Mouse (Mus musculus): Measurements from ENCODE around the gene Pcnx2. TPM values are rescaled to one million over a fixed set of nuclear protein-coding genes. Genes with fewer than 3 reads are reported as not detected.

The Pcnx2 gene
- polyA plus RNA-seq, 1 experiment from 2014 or later = 1.1 TPM

- Histone ChIP-seq H3K36me3 (no peaks in the 10 kb centered on the region), H3K4me2 (replicated peaks) (no peak overlapping the region), H3K27me3 (no peaks in the 10 kb centered on the region), H3K27ac (no peak overlapping the region), H3K9me3 (replicated peaks) (no peaks in the 10 kb centered on the region), H3K4me3 (no peak overlapping the region), H3K4me1 (peaks cover 18% of the 10 kb centered on the region), H3K9ac (no peak overlapping the region)
- WGBS = 62% methylated on average over 4 of the region's 4 CpGs
- no peak for ATAC-seq (ENCODE audit: low FRiP score)
These were observed 179.2 kb downstream of the Pcnx2 start for GRCm38 (mm10) chr8:125718914-125719313.

- no peak for ATAC-seq (ENCODE audit: low FRiP score)
These were observed 181.5 kb downstream of the Pcnx2 start for GRCm38 (mm10) chr8:125716613-125717012.

GRCm38 (mm10) chr8:125716211-125716610 is 181.9 kb downstream of the Pcnx2 start:
- 44% methylated on average over 4 of the region's 4 CpGs for WGBS
- Histone ChIP-seq H3K27ac (0 out of 2 replicates have a peak overlapping the region, but pooled peaks have one; percentile 8), H3K36me3 (no peaks in the 10 kb centered on the region), H3K9me3 (replicated peaks) (no peaks in the 10 kb centered on the region), H3K4me3 (no peak overlapping the region), H3K4me2 (replicated peaks) (no peak overlapping the region), H3K27me3 (no peaks in the 10 kb centered on the region; the same call in 1 of the 2 replicates), H3K9ac (no peak overlapping the region), H3K4me1 (peaks cover 18% of the 10 kb centered on the region)
- ATAC-seq (ENCODE audit: low FRiP score) = no peak

More at GRCm38 (mm10) chr8:125716613-125717012, 181.5 kb downstream of the Pcnx2 start:
- Histone ChIP-seq H3K9me3 (replicated peaks) (no peaks in the 10 kb centered on the region), H3K9ac (no peak overlapping the region), H3K4me2 (replicated peaks) (no peak overlapping the region), H3K4me1 (peaks cover 18% of the 10 kb centered on the region), H3K27me3 (no peaks in the 10 kb centered on the region; the same call in 1 of the 2 replicates), H3K36me3 (no peaks in the 10 kb centered on the region), H3K27ac (0 out of 2 replicates have a peak overlapping the region, but pooled peaks have one; percentile 8), H3K4me3 (no peak overlapping the region)
- 30% methylated on average over 7 of the region's 7 CpGs for WGBS

- no peaks in the 10 kb centered on the region for H3K9me3 ChIP-seq (replicated peaks)
- H3K4me1 ChIP-seq = peaks cover 5% of the 10 kb centered on the region
- no peak overlapping the region for H3K27ac ChIP-seq
- H3K4me3 ChIP-seq = no peak overlapping the region
- no peaks in the 10 kb centered on the region for H3K36me3 ChIP-seq
- 92% methylated on average over 5 of the region's 5 CpGs for WGBS
- H3K27me3 ChIP-seq = no peaks in the 10 kb centered on the region; the same call in 1 of the 2 replicates
- H3K4me2 ChIP-seq (replicated peaks) = no peak overlapping the region
- ATAC-seq (ENCODE audit: low FRiP score) = no peak
- no peak overlapping the region for H3K9ac ChIP-seq
These were observed 186.6 kb downstream of the Pcnx2 start for GRCm38 (mm10) chr8:125711514-125711913.

GRCm38 (mm10) chr8:125709171-125709570 is 188.9 kb downstream of the Pcnx2 start:
- no peak overlapping the region for H3K9ac ChIP-seq
- no peaks in the 10 kb centered on the region for H3K4me1 ChIP-seq
- H3K4me2 ChIP-seq (replicated peaks) = no peak overlapping the region
- no peak overlapping the region for H3K4me3 ChIP-seq
- WGBS = 89% methylated on average over 5 of the region's 5 CpGs
- no peak overlapping the region for H3K27ac ChIP-seq
- H3K27me3 ChIP-seq = no peaks in the 10 kb centered on the region; the same call in 1 of the 2 replicates
- no peaks in the 10 kb centered on the region for H3K36me3 ChIP-seq
- ATAC-seq (ENCODE audit: low FRiP score) = no peak
- H3K9me3 ChIP-seq (replicated peaks) = no peaks in the 10 kb centered on the region

GRCm38 (mm10) chr8:125705816-125706215 is 192.3 kb downstream of the Pcnx2 start:
- WGBS = 83% methylated on average over 7 of the region's 7 CpGs
- Histone ChIP-seq H3K27me3 (no peaks in the 10 kb centered on the region), H3K9ac (no peak overlapping the region), H3K36me3 (no peaks in the 10 kb centered on the region), H3K4me3 (no peak overlapping the region), H3K27ac (no peak overlapping the region), H3K4me1 (peaks cover 10% of the 10 kb centered on the region; the same call in 1 of the 2 replicates), H3K4me2 (replicated peaks) (no peak overlapping the region), H3K9me3 (replicated peaks) (no peaks in the 10 kb centered on the region)
- ATAC-seq (ENCODE audit: low FRiP score) = no peak

GRCm38 (mm10) chr8:125704434-125704833 is 193.7 kb downstream of the Pcnx2 start:
- Histone ChIP-seq H3K9me3 (replicated peaks) (no peaks in the 10 kb centered on the region), H3K4me2 (replicated peaks) (no peak overlapping the region), H3K4me3 (no peak overlapping the region), H3K4me1 (peaks cover 10% of the 10 kb centered on the region; the same call in 1 of the 2 replicates), H3K27me3 (no peaks in the 10 kb centered on the region), H3K9ac (no peak overlapping the region), H3K36me3 (no peaks in the 10 kb centered on the region), H3K27ac (no peak overlapping the region)
- WGBS = 91% methylated on average over 6 of the region's 6 CpGs
- no peak for ATAC-seq (ENCODE audit: low FRiP score)

- Histone ChIP-seq H3K4me3 (no peak overlapping the region), H3K4me1 (peaks cover 10% of the 10 kb centered on the region; the same call in 1 of the 2 replicates), H3K4me2 (replicated peaks) (no peak overlapping the region), H3K27me3 (no peaks in the 10 kb centered on the region), H3K9ac (no peak overlapping the region), H3K9me3 (replicated peaks) (peaks cover 7% of the 10 kb centered on the region), H3K36me3 (no peaks in the 10 kb centered on the region), H3K27ac (peak overlapping the region; percentile 52; the same call in 1 of the 2 replicates)
- ATAC-seq (ENCODE audit: low FRiP score) = peak; percentile 63; the same call in 1 of the 2 replicates
- 58% methylated on average over 15 of the region's 15 CpGs for WGBS
These were observed 195.1 kb downstream of the Pcnx2 start for GRCm38 (mm10) chr8:125702868-125703473.

Other genes starting within 250 kb of the Pcnx2 start
- gene Map10, start 228.5 kb downstream of the Pcnx2 start, polyA plus RNA-seq (2016; fragmentation: Nextera tagmentation; extraction: Ambion mirVana) = 9.2 and 9.6 TPM in 2 replicates
- gene Ntpcr, start 168.4 kb downstream of the Pcnx2 start, polyA plus RNA-seq (2016; fragmentation: Nextera tagmentation; extraction: Ambion mirVana) = 19.8 and 24.1 TPM in 2 replicates
- 0.08 and 0.31 TPM in 2 replicates for gene Map3k21, start 12.1 kb upstream of the Pcnx2 start, polyA plus RNA-seq (2016; fragmentation: Nextera tagmentation; extraction: Ambion mirVana)
- gene Kcnk1, start 96.9 kb upstream of the Pcnx2 start, polyA plus RNA-seq (2016; fragmentation: Nextera tagmentation; extraction: Ambion mirVana) = 12.7 and 14.2 TPM in 2 replicates

Measured in hindbrain, embryonic 12.5 days (tissue).